Mouse (Mus musculus) kidney, adult 2 months (tissue): Measurements from ENCODE around the gene Fbxl15. TPM values are rescaled to one million over a fixed set of nuclear protein-coding genes. Genes with fewer than 3 reads are reported as not detected.
A peak's percentile ranks its signal among the peaks of the same experiment; 100 is the strongest.

Experiments
- DNase-seq: peaks from one replicate; pipeline ENCODE4 v3.0.0; 2021
- H3K27ac ChIP-seq: fragments of 200-500 bp; 2 replicates; pipeline ENCODE4 v1.5.1; 2012; ENCODE audit warnings: low read depth, low read length, control low read depth, inconsistent platforms; ENCODE audit not compliant: insufficient read depth
- H3K27me3 ChIP-seq: fragments of 200-500 bp; replicated peaks from 2 replicates; pipeline ENCODE4 v1.6.1; 2012; ENCODE audit warnings: mild to moderate bottlenecking, moderate library complexity, low read length, inconsistent platforms; ENCODE audit not compliant: control insufficient read depth, insufficient read depth
- H3K36me3 ChIP-seq: fragments of 200-500 bp; 2 replicates; pipeline ENCODE4 v1.6.1; 2012; ENCODE audit warnings: mild to moderate bottlenecking, moderate library complexity, low read length, inconsistent platforms; ENCODE audit not compliant: control insufficient read depth, insufficient read depth
- H3K4me1 ChIP-seq: fragments of 200-500 bp; 2 replicates; pipeline ENCODE4 v1.6.1; 2011; ENCODE audit warnings: low read length; ENCODE audit not compliant: control insufficient read depth, insufficient read depth
- H3K4me3 ChIP-seq: fragments of 200-500 bp; 2 replicates; pipeline ENCODE4 v1.5.1; 2011; ENCODE audit warnings: mild to moderate bottlenecking, low read depth, low read length, control low read depth; ENCODE audit not compliant: insufficient read depth
- CTCF ChIP-seq: fragments of 200-500 bp; conservative IDR thresholded peaks from 2 replicates; pipeline ENCODE4 v1.5.1; 2011; ENCODE audit warnings: low read depth, mild to moderate bottlenecking, control low read depth, low read length, moderate library complexity, mixed read lengths; ENCODE audit not compliant: insufficient read depth, insufficient read length
- POLR2A ChIP-seq: fragments of 200-500 bp; IDR thresholded peaks from one replicate; pipeline ENCODE4 v1.6.1; 2011; ENCODE audit warnings: low read depth, low read length, control low read depth
- WGBS: fragments of 180-500 bp; shearing (Covaris S2); methylation state at CpG from one replicate; pipeline ENCODE4 v1.1.7; 2018; 5-methylcytosine and 5-hydroxymethylcytosine counted together
- polyA plus RNA-seq: library from polyadenylated mRNA; depleted of rRNA; stranded (reverse); fragments of >200 nt; gene quantifications from 2 replicates; pipeline ENCODE4 v1.2.3, GENCODE M21; 2012; rRNA removed

Gene Fbxl15
- 26.1 and 35.8 TPM in 2 replicates for polyA plus RNA-seq

- peak within 1 kb of the TSS; percentile 81 for H3K27ac ChIP-seq
- WGBS: under 1% methylated on average over 81 of the region's 81 CpGs
- H3K4me3 ChIP-seq: peak within 1 kb of the TSS; percentile 72
- H3K36me3 ChIP-seq: no peaks in the 10 kb centered on the region
- peak; percentile 97 for DNase-seq
- peaks cover 6% of the 10 kb centered on the region; the same call in 1 of the 2 replicates for H3K4me1 ChIP-seq
- no peaks in the 10 kb centered on the region for H3K27me3 ChIP-seq
- TF ChIP-seq CTCF: no peak
- peak; percentile 38 for TF ChIP-seq POLR2A
Observed at GRCm38 (mm10) chr19:46328081-46329030, at the start of gene Fbxl15. TSS of gene Fbxl15 (plus strand) at chr19:46328184.

- H3K4me1 ChIP-seq: no peaks in the 10 kb centered on the region
- DNase-seq: no peak
- no peak overlapping the region for H3K4me3 ChIP-seq
- no peak for TF ChIP-seq POLR2A
- TF ChIP-seq CTCF: peak; percentile 21; the same call in 1 of the 2 replicates
- WGBS: 92% methylated on average over 11 of the region's 11 CpGs
- no peaks in the 10 kb centered on the region for H3K27me3 ChIP-seq
- H3K27ac ChIP-seq: no peak overlapping the region
- peaks cover 2% of the 10 kb centered on the region for H3K36me3 ChIP-seq
Observed at GRCm38 (mm10) chr19:46282081-46282849, 45.7 kb upstream of the Fbxl15 start.

- 95% methylated on average over 4 of the region's 4 CpGs for WGBS
- H3K4me3 ChIP-seq: no peak overlapping the region
- DNase-seq: no peak
- TF ChIP-seq POLR2A: no peak
- no peak for TF ChIP-seq CTCF
- peaks cover 2% of the 10 kb centered on the region for H3K36me3 ChIP-seq
- H3K27me3 ChIP-seq: no peaks in the 10 kb centered on the region
- no peaks in the 10 kb centered on the region for H3K4me1 ChIP-seq
- no peak overlapping the region for H3K27ac ChIP-seq
Observed at GRCm38 (mm10) chr19:46284686-46285085, 43.3 kb upstream of the Fbxl15 start.

GRCm38 (mm10) chr19:46285631-46286030 is 42.4 kb upstream of the Fbxl15 start:
- no peak for DNase-seq
- H3K27ac ChIP-seq: no peak overlapping the region
- WGBS: 86% methylated on average over 7 of the region's 7 CpGs
- H3K4me3 ChIP-seq: no peak overlapping the region
- TF ChIP-seq POLR2A: no peak
- no peak for TF ChIP-seq CTCF
- H3K4me1 ChIP-seq: no peaks in the 10 kb centered on the region
- no peaks in the 10 kb centered on the region for H3K27me3 ChIP-seq
- H3K36me3 ChIP-seq: peaks cover 2% of the 10 kb centered on the region

GRCm38 (mm10) chr19:46286047-46286446 is 41.9 kb upstream of the Fbxl15 start:
- WGBS: 78% methylated on average over 6 of the region's 6 CpGs
- Histone ChIP-seq H3K4me3 (no peak overlapping the region), H3K4me1 (no peaks in the 10 kb centered on the region), H3K27me3 (no peaks in the 10 kb centered on the region), H3K36me3 (peaks cover 2% of the 10 kb centered on the region), H3K27ac (no peak overlapping the region)
- peak; percentile 67 for DNase-seq
- TF ChIP-seq CTCF (no peak), POLR2A (no peak)

- Histone ChIP-seq H3K27ac (no peak overlapping the region), H3K27me3 (no peaks in the 10 kb centered on the region), H3K4me3 (no peak overlapping the region), H3K36me3 (peaks cover 2% of the 10 kb centered on the region), H3K4me1 (no peaks in the 10 kb centered on the region)
- 81% methylated on average over 3 of the region's 3 CpGs for WGBS
- no peak for DNase-seq
- TF ChIP-seq POLR2A (no peak), CTCF (no peak)
Observed at GRCm38 (mm10) chr19:46286926-46287325, 41.1 kb upstream of the Fbxl15 start.

- Histone ChIP-seq H3K4me1 (no peaks in the 10 kb centered on the region), H3K27ac (no peak overlapping the region), H3K27me3 (no peaks in the 10 kb centered on the region), H3K4me3 (no peak overlapping the region), H3K36me3 (no peaks in the 10 kb centered on the region; the same call in 1 of the 2 replicates)
- 86% methylated on average over 3 of the region's 3 CpGs for WGBS
- TF ChIP-seq CTCF (no peak), POLR2A (no peak)
- DNase-seq: no peak
Observed at GRCm38 (mm10) chr19:46287566-46287965, 40.4 kb upstream of the Fbxl15 start.
